Mouse (Mus musculus): ENCODE results near the gene Gss. TPM values are rescaled to one million over a fixed set of nuclear protein-coding genes. Genes with fewer than 3 reads are reported as not detected.

Gss gene
- polyA plus RNA-seq (2015; fragmentation: Nextera tagmentation; extraction: Ambion mirVana) = 32.2 and 35.5 TPM in 2 replicates

- Histone ChIP-seq H3K4me3 (peak within 1 kb of the TSS; percentile 68), H3K9ac (peak within 1 kb of the TSS; percentile 87), H3K27me3 (no peaks in the 10 kb centered on the region), H3K4me1 (peaks cover 9% of the 10 kb centered on the region), H3K27ac (peak within 1 kb of the TSS; percentile 88), H3K4me2 (peak within 1 kb of the TSS; percentile 72), H3K36me3 (no peaks in the 10 kb centered on the region), H3K9me3 (no peaks in the 10 kb centered on the region)
- under 1% methylated on average over 53 of the region's 53 CpGs for WGBS
- ATAC-seq (ENCODE audit: insufficient number of reproducible peaks, insufficient read depth, low FRiP score, low TSS enrichment, low read depth) = peak; percentile 92
These were observed at the start of gene Gss for GRCm38 (mm10) chr2:155592137-155592853. Gss (minus strand) TSS chr2:155592810.

DNA sequence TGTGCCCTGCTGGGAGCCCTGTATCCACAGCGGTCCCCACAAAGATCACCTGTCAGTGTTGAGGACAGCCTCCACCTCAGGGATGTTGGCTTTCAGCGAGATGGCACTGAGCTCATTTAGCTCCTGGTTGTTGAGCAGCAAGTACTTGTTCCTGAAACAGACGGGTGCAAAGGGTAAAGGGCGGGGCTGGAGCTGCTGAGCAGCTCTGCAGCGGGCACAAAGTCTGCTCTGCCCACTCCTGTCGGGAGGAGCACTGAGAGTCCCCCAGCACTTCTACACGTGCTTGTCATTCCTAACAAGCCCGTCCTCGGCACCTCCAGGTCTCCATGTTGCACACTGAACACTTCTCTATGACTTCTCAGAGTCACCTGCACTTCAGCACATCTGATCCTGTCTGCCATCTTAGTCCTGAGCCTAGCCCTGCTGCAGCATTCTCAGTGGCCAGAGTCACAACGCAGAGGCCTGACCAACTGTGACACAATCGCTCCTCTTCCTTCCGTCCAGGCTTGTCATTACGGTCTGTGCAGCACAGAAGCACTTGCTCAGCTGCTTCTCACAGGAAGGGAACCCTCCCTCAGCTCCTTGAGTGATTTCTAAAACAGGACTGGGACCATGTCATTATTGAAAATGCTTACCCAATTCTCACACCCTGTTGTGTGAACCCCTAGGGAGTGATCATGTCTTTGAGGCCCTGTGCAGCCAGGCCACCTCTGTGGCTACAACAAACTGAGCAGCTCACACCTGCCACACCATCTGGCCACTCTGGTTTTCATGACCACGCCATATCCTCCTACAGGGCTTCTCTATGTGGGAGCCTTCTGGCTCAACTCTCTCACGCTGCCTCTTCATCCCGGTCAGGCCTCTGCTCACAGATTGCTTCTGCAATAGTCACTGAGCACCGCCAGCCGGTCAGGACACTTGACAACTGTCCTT, 49.2 kb upstream of the Gss start:
- Histone ChIP-seq H3K9ac (no peak overlapping the region), H3K36me3 (peaks cover 93% of the 10 kb centered on the region), H3K27ac (no peak overlapping the region), H3K9me3 (no peaks in the 10 kb centered on the region), H3K4me1 (no peaks in the 10 kb centered on the region), H3K4me2 (no peak overlapping the region), H3K27me3 (no peaks in the 10 kb centered on the region), H3K4me3 (no peak overlapping the region)
- 89% methylated on average over 18 of the region's 18 CpGs for WGBS
- no peak for ATAC-seq (ENCODE audit: insufficient number of reproducible peaks, insufficient read depth, low FRiP score, low TSS enrichment, low read depth)

GRCm38 (mm10) chr2:155640656-155641055, 48.0 kb upstream of the Gss start:
- H3K9ac ChIP-seq = no peak overlapping the region
- no peak overlapping the region for H3K4me3 ChIP-seq
- H3K4me2 ChIP-seq = no peak overlapping the region
- H3K36me3 ChIP-seq = peaks cover 97% of the 10 kb centered on the region
- no peaks in the 10 kb centered on the region for H3K4me1 ChIP-seq
- no peaks in the 10 kb centered on the region for H3K9me3 ChIP-seq
- H3K27ac ChIP-seq = no peak overlapping the region
- 89% methylated on average over 6 of the region's 6 CpGs for WGBS
- ATAC-seq (ENCODE audit: insufficient number of reproducible peaks, insufficient read depth, low FRiP score, low TSS enrichment, low read depth) = no peak
- no peaks in the 10 kb centered on the region for H3K27me3 ChIP-seq

DNA sequence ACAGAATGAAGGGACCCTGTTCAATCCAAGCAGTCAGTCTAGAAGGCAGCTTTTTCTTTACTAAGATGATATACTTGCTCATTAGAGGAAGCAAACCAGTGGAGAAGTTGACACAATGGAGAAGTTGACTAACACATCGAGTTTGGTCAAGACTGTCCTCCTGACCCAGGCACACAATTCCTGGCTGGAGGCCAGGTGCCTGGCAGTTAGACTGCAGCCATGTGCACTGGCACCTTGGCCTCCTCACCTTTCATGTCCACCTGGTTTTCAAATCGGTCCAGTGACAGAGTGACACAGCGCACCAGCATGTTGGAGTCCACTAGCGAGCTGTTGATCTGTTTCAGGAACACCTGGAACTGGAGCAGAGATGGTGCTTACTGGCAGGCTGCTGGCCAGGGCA, 44.8 kb upstream of the Gss start:
- H3K4me3 ChIP-seq = no peak overlapping the region
- no peak overlapping the region for H3K27ac ChIP-seq
- WGBS = 96% methylated on average over 4 of the region's 4 CpGs
- no peak overlapping the region for H3K4me2 ChIP-seq
- H3K27me3 ChIP-seq = peaks cover 30% of the 10 kb centered on the region
- no peaks in the 10 kb centered on the region for H3K9me3 ChIP-seq
- no peaks in the 10 kb centered on the region for H3K4me1 ChIP-seq
- H3K9ac ChIP-seq = no peak overlapping the region
- ATAC-seq (ENCODE audit: insufficient number of reproducible peaks, insufficient read depth, low FRiP score, low TSS enrichment, low read depth) = no peak
- H3K36me3 ChIP-seq = peaks cover 98% of the 10 kb centered on the region

DNA sequence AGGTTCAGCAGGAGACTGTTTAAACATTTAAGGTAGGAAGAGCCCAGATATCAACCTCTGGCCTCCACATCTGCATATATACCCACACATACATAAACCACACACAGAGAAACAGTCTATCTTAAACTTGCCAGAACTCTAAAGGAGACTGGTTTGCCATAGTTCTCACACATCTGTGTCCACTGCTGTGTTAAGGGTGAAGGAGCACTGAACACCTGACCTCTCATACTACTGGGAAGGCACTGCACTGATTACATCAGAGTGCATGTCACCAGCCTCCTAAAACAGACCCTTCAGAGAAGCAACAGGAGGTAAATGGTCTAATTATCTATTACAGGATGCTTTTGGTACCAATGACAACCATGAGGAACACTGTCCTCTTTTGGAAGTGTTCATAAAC, 44.3 kb upstream of the Gss start:
- H3K9me3 ChIP-seq = no peaks in the 10 kb centered on the region
- peaks cover 98% of the 10 kb centered on the region for H3K36me3 ChIP-seq
- H3K27me3 ChIP-seq = peaks cover 35% of the 10 kb centered on the region
- no peaks in the 10 kb centered on the region for H3K4me1 ChIP-seq
- H3K9ac ChIP-seq = no peak overlapping the region
- H3K4me2 ChIP-seq = no peak overlapping the region
- no peak overlapping the region for H3K4me3 ChIP-seq
- no peak overlapping the region for H3K27ac ChIP-seq
- ATAC-seq (ENCODE audit: insufficient number of reproducible peaks, insufficient read depth, low FRiP score, low TSS enrichment, low read depth) = no peak

DNA sequence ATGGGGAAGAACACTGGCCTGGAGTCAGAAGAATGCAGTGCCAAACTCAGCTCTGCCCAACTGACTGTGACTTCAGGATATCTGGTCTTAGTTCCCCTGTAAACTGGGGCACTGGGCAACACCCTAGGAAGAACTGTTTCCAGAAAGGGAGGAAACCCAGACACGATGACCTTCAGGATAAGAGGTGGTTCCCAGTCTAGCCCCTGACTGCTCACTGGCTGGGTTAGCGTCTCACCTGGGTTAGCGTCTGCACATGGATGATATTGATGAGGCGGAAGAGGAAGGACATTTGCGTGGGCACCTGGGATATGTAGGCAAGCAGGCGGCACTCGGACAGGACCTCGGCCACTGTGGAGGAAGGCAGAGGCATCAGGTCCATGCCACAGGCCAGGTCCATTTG, 43.4 kb upstream of the Gss start:
- Histone ChIP-seq H3K4me3 (no peak overlapping the region), H3K27me3 (peaks cover 44% of the 10 kb centered on the region), H3K9me3 (no peaks in the 10 kb centered on the region), H3K36me3 (peaks cover 97% of the 10 kb centered on the region), H3K4me1 (peaks cover under 1% of the 10 kb centered on the region), H3K27ac (no peak overlapping the region), H3K9ac (no peak overlapping the region), H3K4me2 (no peak overlapping the region)
- no peak for ATAC-seq (ENCODE audit: insufficient number of reproducible peaks, insufficient read depth, low FRiP score, low TSS enrichment, low read depth)
- 93% methylated on average over 8 of the region's 8 CpGs for WGBS

- H3K27ac ChIP-seq = no peak overlapping the region
- no peak overlapping the region for H3K4me3 ChIP-seq
- H3K27me3 ChIP-seq = peaks cover 58% of the 10 kb centered on the region
- H3K4me2 ChIP-seq = no peak overlapping the region
- H3K9me3 ChIP-seq = no peaks in the 10 kb centered on the region
- ATAC-seq (ENCODE audit: insufficient number of reproducible peaks, insufficient read depth, low FRiP score, low TSS enrichment, low read depth) = no peak
- peaks cover 11% of the 10 kb centered on the region for H3K4me1 ChIP-seq
- no peak overlapping the region for H3K9ac ChIP-seq
- peaks cover 88% of the 10 kb centered on the region for H3K36me3 ChIP-seq
- 89% methylated on average over 8 of the region's 8 CpGs for WGBS
These were observed 42.0 kb upstream of the Gss start for GRCm38 (mm10) chr2:155634562-155634961.

- H3K4me1 ChIP-seq = peaks cover 19% of the 10 kb centered on the region
- no peak for ATAC-seq (ENCODE audit: insufficient number of reproducible peaks, insufficient read depth, low FRiP score, low TSS enrichment, low read depth)
- WGBS = 88% methylated on average over 9 of the region's 9 CpGs
- H3K9ac ChIP-seq = no peak overlapping the region
- no peak overlapping the region for H3K27ac ChIP-seq
- no peaks in the 10 kb centered on the region for H3K9me3 ChIP-seq
- H3K4me3 ChIP-seq = no peak overlapping the region
- H3K36me3 ChIP-seq = peaks cover 80% of the 10 kb centered on the region
- peaks cover 67% of the 10 kb centered on the region for H3K27me3 ChIP-seq
- H3K4me2 ChIP-seq = no peak overlapping the region
These were observed 41.1 kb upstream of the Gss start for GRCm38 (mm10) chr2:155633731-155634130.

GRCm38 (mm10) chr2:155633121-155633520, 40.5 kb upstream of the Gss start:
- 62% methylated on average over 19 of the region's 19 CpGs for whole genome bisulfite sequencing
- Histone ChIP-seq H3K9me3 (no peaks in the 10 kb centered on the region), H3K27me3 (peaks cover 73% of the 10 kb centered on the region), H3K4me2 (no peak overlapping the region), H3K4me1 (peaks cover 20% of the 10 kb centered on the region), H3K36me3 (peaks cover 75% of the 10 kb centered on the region), H3K4me3 (no peak overlapping the region), H3K9ac (no peak overlapping the region), H3K27ac (no peak overlapping the region)
- no peak for ATAC-seq (ENCODE audit: insufficient number of reproducible peaks, insufficient read depth, low FRiP score, low TSS enrichment, low read depth)

DNA sequence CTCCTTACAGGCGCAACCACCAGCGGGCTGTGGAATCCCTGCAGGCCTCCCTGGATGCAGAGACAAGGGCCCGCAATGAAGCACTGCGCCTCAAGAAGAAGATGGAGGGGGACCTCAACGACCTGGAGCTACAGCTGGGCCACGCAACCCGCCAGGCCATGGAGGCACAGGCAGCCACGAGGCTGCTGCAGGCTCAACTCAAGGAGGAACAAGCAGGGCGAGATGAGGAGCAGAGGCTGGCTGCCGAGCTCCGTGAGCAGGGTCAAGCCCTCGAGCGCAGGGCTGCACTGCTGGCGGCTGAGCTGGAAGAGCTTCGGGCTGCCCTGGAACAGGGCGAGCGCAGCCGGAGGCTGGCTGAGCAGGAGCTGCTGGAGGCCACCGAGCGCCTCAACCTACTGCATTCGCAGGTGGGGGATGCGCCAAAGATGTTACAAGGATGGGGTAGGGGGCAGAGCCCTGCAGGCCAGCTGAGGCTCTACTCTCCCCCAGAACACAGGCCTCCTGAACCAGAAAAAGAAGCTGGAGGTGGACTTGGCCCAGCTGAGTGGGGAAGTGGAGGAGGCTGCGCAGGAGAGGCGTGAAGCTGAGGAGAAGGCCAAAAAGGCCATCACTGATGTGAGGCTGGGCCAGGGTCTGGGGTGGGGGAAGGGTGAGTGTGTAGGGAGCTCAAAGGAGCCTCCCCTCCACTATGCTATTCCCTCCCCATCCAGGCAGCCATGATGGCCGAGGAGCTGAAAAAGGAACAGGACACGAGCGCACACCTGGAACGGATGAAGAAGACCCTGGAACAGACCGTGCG, 39.7 kb upstream of the Gss start:
- no peak for ATAC-seq (ENCODE audit: insufficient number of reproducible peaks, insufficient read depth, low FRiP score, low TSS enrichment, low read depth)
- no peak overlapping the region for H3K9ac ChIP-seq
- H3K9me3 ChIP-seq = no peaks in the 10 kb centered on the region
- H3K4me3 ChIP-seq = no peak overlapping the region
- peaks cover 20% of the 10 kb centered on the region for H3K4me1 ChIP-seq
- peaks cover 67% of the 10 kb centered on the region for H3K36me3 ChIP-seq
- no peak overlapping the region for H3K4me2 ChIP-seq
- H3K27ac ChIP-seq = no peak overlapping the region
- peaks cover 80% of the 10 kb centered on the region for H3K27me3 ChIP-seq
- 68% methylated on average over 30 of the region's 30 CpGs for WGBS
